Mouse (Mus musculus) limb, embryonic 14.5 days (tissue): Measurements from ENCODE around the gene Nccrp1. TPM values are rescaled to one million over a fixed set of nuclear protein-coding genes. Genes with fewer than 3 reads are reported as not detected.

Experiments
- ATAC-seq: fragments of 200-750 bp; cut with Nextera tagmentation; 2 replicates; pipeline ENCODE4 v1.8.0; 2017; ENCODE audit warnings: low read depth, moderate number of reproducible peaks, moderate TSS enrichment; ENCODE audit not compliant: low FRiP score
- DNase-seq: peaks from one replicate; pipeline ENCODE4 v3.0.0-alpha.2; 2015; ENCODE audit warnings: low spot score
- H3K27ac ChIP-seq: fragments of 300-500 bp; sonication (generic); replicated peaks from 2 replicates; pipeline ENCODE4 v1.5.1; 2014; ENCODE audit warnings: low read depth, mild to moderate bottlenecking, low read length, moderate library complexity, mixed read lengths
- H3K27me3 ChIP-seq: fragments of 300-500 bp; sonication (generic); 2 replicates; pipeline ENCODE4 v1.6.1; 2014; ENCODE audit warnings: low read length, mixed read lengths; ENCODE audit not compliant: control insufficient read depth, insufficient read depth
- H3K36me3 ChIP-seq: fragments of 300-500 bp; sonication (generic); 2 replicates; pipeline ENCODE4 v1.6.1; 2014; ENCODE audit warnings: mild to moderate bottlenecking, low read length, moderate library complexity, mixed read lengths; ENCODE audit not compliant: control insufficient read depth, insufficient read depth
- H3K4me1 ChIP-seq: fragments of 300-500 bp; sonication (generic); 2 replicates; pipeline ENCODE4 v1.6.1; 2014; ENCODE audit warnings: antibody characterized with exemption, low read length, mixed read lengths; ENCODE audit not compliant: control insufficient read depth, insufficient read depth
- H3K4me2 ChIP-seq: fragments of 300-500 bp; sonication (generic); replicated peaks from 2 replicates; pipeline ENCODE4 v1.6.1; 2014; ENCODE audit warnings: low read depth, mild to moderate bottlenecking, low read length, moderate library complexity; ENCODE audit not compliant: severe bottlenecking
- H3K4me3 ChIP-seq: fragments of 300-500 bp; sonication (generic); replicated peaks from 2 replicates; pipeline ENCODE4 v1.5.1; 2014; ENCODE audit warnings: low read length
- H3K9ac ChIP-seq: fragments of 300-500 bp; sonication (generic); 2 replicates; pipeline ENCODE4 v1.6.1; 2014; ENCODE audit warnings: mild to moderate bottlenecking, low read depth, low read length, moderate library complexity; ENCODE audit not compliant: severe bottlenecking
- H3K9me3 ChIP-seq: fragments of 300-500 bp; sonication (generic); 2 replicates; pipeline ENCODE4 v1.6.1; 2016; ENCODE audit warnings: low read length; ENCODE audit not compliant: control insufficient read depth
- POLR2A ChIP-seq: fragments of 200-500 bp; IDR thresholded peaks from 2 replicates; pipeline ENCODE4 v1.8.0; 2012; ENCODE audit warnings: inconsistent platforms, mild to moderate bottlenecking, moderate library complexity, borderline replicate concordance; ENCODE audit not compliant: insufficient read depth, insufficient read length; ENCODE audit errors: extremely low read depth
- WGBS: fragments of 180-500 bp; shearing (Covaris S2); extraction: QIAGEN DNeasy Blood & Tissue Kit; methylation state at CpG from one replicate; pipeline ENCODE4 v1.1.7; 2014; 5-methylcytosine and 5-hydroxymethylcytosine counted together
- polyA plus RNA-seq, 2 experiments: library from polyadenylated mRNA; depleted of rRNA in 1 of 2; stranded (reverse) in 1 of 2; unstranded in 1 of 2; fragments of >200 nt; fragmentation: Nextera tagmentation in 1 of 2; extraction: Ambion mirVana in 1 of 2; gene quantifications; 2 replicates each; pipeline versions ENCODE4 v1.2.1 to v1.2.3; 2012 to 2014

Nccrp1 gene
- polyA plus RNA-seq, 2 experiments, result not detected

DNA sequence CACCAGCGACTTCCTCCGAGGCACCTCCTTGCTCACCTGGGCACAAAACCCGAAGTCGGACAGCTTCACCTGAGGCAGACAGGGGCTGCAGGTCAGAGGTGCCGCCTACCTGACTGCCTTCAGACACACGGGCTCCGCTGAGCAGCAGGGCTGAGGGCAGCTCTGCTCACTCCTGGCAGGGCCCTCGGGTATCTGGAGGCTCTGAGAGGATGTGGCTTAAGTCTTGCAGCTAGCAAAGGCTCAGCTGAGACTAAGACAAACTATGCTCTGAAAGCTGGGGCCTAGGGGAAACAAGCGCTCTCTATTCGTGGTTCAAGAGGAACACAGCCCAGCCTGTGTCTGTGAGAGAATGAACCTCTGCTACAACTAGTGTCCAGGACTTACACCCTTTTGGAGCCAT is 13.8 kb upstream of the Nccrp1 start:
- Histone ChIP-seq H3K4me1 (peaks cover 2% of the 10 kb centered on the region; the same call in 1 of the 2 replicates), H3K4me3 (no peak overlapping the region), H3K9ac (no peak overlapping the region), H3K27me3 (no peaks in the 10 kb centered on the region), H3K27ac (no peak overlapping the region), H3K36me3 (peaks cover 71% of the 10 kb centered on the region), H3K9me3 (no peaks in the 10 kb centered on the region), H3K4me2 (no peak overlapping the region)
- DNase-seq, result no peak
- ATAC-seq, result no peak
- 93% methylated on average over 10 of the region's 10 CpGs for WGBS
- no peak for TF ChIP-seq POLR2A

DNA sequence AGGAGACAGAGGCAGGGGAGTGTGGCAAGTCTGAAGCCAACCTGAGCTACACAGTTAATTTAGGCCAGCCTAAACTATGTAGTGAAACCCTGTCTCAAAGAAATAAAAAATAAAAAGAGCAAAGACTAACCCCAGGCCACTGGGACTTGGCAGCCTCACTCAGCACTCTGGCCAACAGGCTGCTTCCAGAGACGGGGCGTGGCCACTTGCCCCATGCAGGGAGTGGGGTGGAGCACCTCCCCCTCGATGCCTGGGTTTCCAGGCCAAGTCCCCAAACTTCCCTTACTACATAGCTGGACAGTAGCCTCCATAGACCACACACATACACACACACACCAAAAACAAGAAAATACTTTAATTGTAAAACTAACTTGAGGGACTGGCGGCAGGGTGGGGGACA is 11.4 kb upstream of the Nccrp1 start:
- peaks cover 2% of the 10 kb centered on the region; the same call in 1 of the 2 replicates for H3K4me1 ChIP-seq
- H3K4me3 ChIP-seq, result no peak overlapping the region
- no peak overlapping the region for H3K27ac ChIP-seq
- no peak overlapping the region for H3K9ac ChIP-seq
- no peak overlapping the region for H3K4me2 ChIP-seq
- 59% methylated on average over 4 of the region's 4 CpGs for WGBS
- no peak for TF ChIP-seq POLR2A
- DNase-seq (no peak), ATAC-seq (peak; percentile 42)
- no peaks in the 10 kb centered on the region for H3K27me3 ChIP-seq
- H3K9me3 ChIP-seq, result no peaks in the 10 kb centered on the region
- H3K36me3 ChIP-seq, result peaks cover 47% of the 10 kb centered on the region

GRCm38 (mm10) chr7:28557708-28558107 is 10.7 kb upstream of the Nccrp1 start:
- no peak overlapping the region for H3K27ac ChIP-seq

GRCm38 (mm10) chr7:28557069-28557468 is 10.0 kb upstream of the Nccrp1 start:
- no peaks in the 10 kb centered on the region for H3K27me3 ChIP-seq
- H3K4me1 ChIP-seq, result peaks cover 2% of the 10 kb centered on the region; the same call in 1 of the 2 replicates
- no peaks in the 10 kb centered on the region for H3K9me3 ChIP-seq
- TF ChIP-seq POLR2A, result no peak
- DNase-seq, result no peak
- H3K27ac ChIP-seq, result no peak overlapping the region
- H3K9ac ChIP-seq, result no peak overlapping the region
- 71% methylated on average over 5 of the region's 5 CpGs for whole genome bisulfite sequencing
- H3K36me3 ChIP-seq, result peaks cover 34% of the 10 kb centered on the region
- no peak for ATAC-seq
- H3K4me3 ChIP-seq, result no peak overlapping the region
- H3K4me2 ChIP-seq, result no peak overlapping the region

More at GRCm38 (mm10) chr7:28557708-28558107, 10.7 kb upstream of the Nccrp1 start:
- DNase-seq (peak; percentile 42), ATAC-seq (peak; percentile 68)
- TF ChIP-seq POLR2A, result no peak
- Histone ChIP-seq H3K27me3 (no peaks in the 10 kb centered on the region), H3K9ac (no peak overlapping the region), H3K4me1 (peaks cover 2% of the 10 kb centered on the region; the same call in 1 of the 2 replicates), H3K9me3 (no peaks in the 10 kb centered on the region), H3K4me2 (no peak overlapping the region), H3K36me3 (peaks cover 40% of the 10 kb centered on the region), H3K4me3 (no peak overlapping the region)
- WGBS, result 70% methylated on average over 6 of the region's 6 CpGs

- H3K27ac ChIP-seq, result no peak overlapping the region
- H3K4me3 ChIP-seq, result no peak overlapping the region
- no peaks in the 10 kb centered on the region for H3K27me3 ChIP-seq
- WGBS, result 14% methylated on average over 5 of the region's 5 CpGs
- no peak overlapping the region for H3K4me2 ChIP-seq
- TF ChIP-seq POLR2A, result no peak
- H3K36me3 ChIP-seq, result peaks cover 30% of the 10 kb centered on the region
- H3K9ac ChIP-seq, result no peak overlapping the region
- H3K9me3 ChIP-seq, result no peaks in the 10 kb centered on the region
- DNase-seq (no peak), ATAC-seq (no peak)
- peaks cover 2% of the 10 kb centered on the region; the same call in 1 of the 2 replicates for H3K4me1 ChIP-seq
Measured at GRCm38 (mm10) chr7:28555939-28556535, 9.0 kb upstream of the Nccrp1 start.
